Mouse (Mus musculus) Patski (cell line): ENCODE results near the gene 2700049A03Rik. TPM values are rescaled to one million over a fixed set of nuclear protein-coding genes. Genes with fewer than 3 reads are reported as not detected.
A peak's percentile ranks its signal among the peaks of the same experiment; 100 is the strongest.

Experiments used
- ATAC-seq: fragments of 100-300 bp; one replicate; pipeline ENCODE4 v1.8.0; 2021
- CTCF ChIA-PET: fragments of 350-600 bp; sonication (Branson Sonifier 250); formaldehyde crosslinking; loops from one replicate; lab custom pipeline; 2022; ENCODE audit warnings: inconsistent platforms; lab: Charles Lee
- POLR2A ChIA-PET: fragments of 350-600 bp; sonication (Branson Sonifier 250); formaldehyde crosslinking; loops from one replicate; lab custom pipeline; 2022; ENCODE audit warnings: antibody characterized with exemption, inconsistent platforms; lab: Charles Lee
- DNase-seq: peaks from one replicate; pipeline ENCODE4 v3.0.0-alpha.2; 2011; ENCODE audit warnings: low read depth, low spot score
- H3K27me3 ChIP-seq: fragments of 371-371 bp; one replicate; pipeline ENCODE4 v1.5.1; 2021
- CTCF ChIP-seq: fragments of 100-300 bp; IDR thresholded peaks from one replicate; pipeline ENCODE4 v1.5.1; 2021
- in situ Hi-C: fragments of 300-500 bp; cut with MboI; formaldehyde crosslinking; loops from 3 replicates; pipeline ENCODE4 v1.11.1; 2018; ENCODE audit warnings: low pct_unique_long_range_greater_than_20kb, mixed read lengths
- polyA plus RNA-seq: library from polyadenylated mRNA; unstranded; gene quantifications from one replicate; pipeline ENCODE4 v1.2.3, GENCODE M21; 2021

2700049A03Rik gene
- polyA plus RNA-seq, 1 experiment from 2014 or later, result 7.5 TPM

- CTCF ChIA-PET, result no interaction called here
- H3K27me3 ChIP-seq, result no peaks in the 10 kb centered on the region
- in situ Hi-C loops, result no loop called here
- POLR2A ChIA-PET, result no interaction called here
- TF ChIP-seq CTCF, result no peak
- DNase-seq (no peak), ATAC-seq (no peak)
These were observed 33.3 kb downstream of the 2700049A03Rik start for GRCm38 (mm10) chr12:71169911-71170310.

GRCm38 (mm10) chr12:71183736-71184135, 47.1 kb downstream of the 2700049A03Rik start:
- no peak for DNase-seq
- in situ Hi-C loops, result no loop called here
- H3K27me3 ChIP-seq, result no peaks in the 10 kb centered on the region
- ChIA-PET CTCF (no interaction called here), POLR2A (interaction anchor here (0.8 kb wide), 1 partner anchor 9 kb away, joined by 8 read pairs; no protein-coding TSS in a partner anchor)
- ATAC-seq, result no peak
- TF ChIP-seq CTCF, result no peak

- ChIA-PET CTCF (interaction anchor here (0.9 kb wide), 1 partner anchor 13 kb away, joined by 3 read pairs; no protein-coding TSS in a partner anchor), POLR2A (interaction anchor here (0.6 to 0.8 kb wide), 3 partner anchors 9 to 47 kb away, joined by 3 to 8 read pairs (median 5); no protein-coding TSS in a partner anchor)
- TF ChIP-seq CTCF, result no peak
- H3K27me3 ChIP-seq, result no peaks in the 10 kb centered on the region
- ATAC-seq, result no peak
- in situ Hi-C loops, result no loop called here
- DNase-seq, result no peak
These were observed 47.7 kb downstream of the 2700049A03Rik start for GRCm38 (mm10) chr12:71184396-71184795.

DNA sequence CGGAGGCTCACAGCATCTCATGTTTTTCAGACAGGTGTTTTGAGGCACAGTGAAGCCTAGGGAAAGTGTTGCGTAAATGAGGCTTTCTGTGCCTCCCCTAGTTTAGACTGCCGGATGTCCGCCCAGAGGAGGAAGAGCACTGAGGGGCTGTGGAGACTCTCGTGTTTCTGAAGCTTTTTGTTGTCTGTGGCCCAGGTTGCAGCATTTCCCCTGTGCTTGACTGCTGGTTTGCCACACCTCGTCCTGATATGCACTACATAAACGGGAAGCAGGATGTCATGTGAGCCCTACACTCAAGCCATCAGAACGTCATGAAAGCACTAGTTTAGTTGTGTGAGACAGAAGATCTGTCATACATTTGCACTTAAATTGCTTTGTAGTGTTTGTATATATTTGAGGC, 56.1 kb downstream of the 2700049A03Rik start:
- TF ChIP-seq CTCF, result no peak
- in situ Hi-C loops, result loop anchor here (5.0 kb wide), 1 partner anchor 515 kb away; no protein-coding TSS in a partner anchor
- H3K27me3 ChIP-seq, result no peaks in the 10 kb centered on the region
- ChIA-PET CTCF (no interaction called here), POLR2A (interaction anchor here (1.0 kb wide), 1 partner anchor 9 kb away, joined by 8 read pairs; no protein-coding TSS in a partner anchor)
- ATAC-seq (no peak), DNase-seq (no peak)

GRCm38 (mm10) chr12:71197671-71198070, 61.0 kb downstream of the 2700049A03Rik start:
- peak; percentile 70 for TF ChIP-seq CTCF
- no peak for ATAC-seq
- ChIA-PET CTCF (interaction anchor here (0.8 kb wide), 1 partner anchor 13 kb away, joined by 3 read pairs; no protein-coding TSS in a partner anchor), POLR2A (interaction anchor here (0.6 kb wide), 1 partner anchor 53 kb away, joined by 4 read pairs; no protein-coding TSS in a partner anchor)
- H3K27me3 ChIP-seq, result no peaks in the 10 kb centered on the region
- no peak for DNase-seq
- in situ Hi-C loops, result no loop called here

- H3K27me3 ChIP-seq, result no peaks in the 10 kb centered on the region
- ChIA-PET POLR2A (no interaction called here), CTCF (no interaction called here)
- ATAC-seq, result no peak
- no peak for DNase-seq
- in situ Hi-C loops, result no loop called here
- TF ChIP-seq CTCF, result no peak
These were observed 65.1 kb downstream of the 2700049A03Rik start for GRCm38 (mm10) chr12:71201753-71202152.

- in situ Hi-C loops, result no loop called here
- peak; percentile 45 for TF ChIP-seq CTCF
- no peak for ATAC-seq
- DNase-seq, result no peak
- POLR2A ChIA-PET, result no interaction called here
- CTCF ChIA-PET, result interaction anchor here (0.8 to 1.0 kb wide), 2 partner anchors 10 to 29 kb away, joined by 3 read pairs; no protein-coding TSS in a partner anchor
- no peaks in the 10 kb centered on the region for H3K27me3 ChIP-seq
These were observed 67.7 kb downstream of the 2700049A03Rik start for GRCm38 (mm10) chr12:71204303-71204702.

GRCm38 (mm10) chr12:71217191-71217590, 80.5 kb downstream of the 2700049A03Rik start:
- ATAC-seq (no peak), DNase-seq (no peak)
- H3K27me3 ChIP-seq, result no peaks in the 10 kb centered on the region
- no peak for TF ChIP-seq CTCF
- ChIA-PET POLR2A (no interaction called here), CTCF (no interaction called here)
- in situ Hi-C loops, result no loop called here

- POLR2A ChIA-PET, result interaction anchor here (1.9 kb wide), 1 partner anchor 16 kb away, joined by 4 read pairs; no protein-coding TSS in a partner anchor
- CTCF ChIA-PET, result interaction anchor here (1.6 kb wide), 1 partner anchor 18 kb away, joined by 3 read pairs; no protein-coding TSS in a partner anchor
- no peak for DNase-seq
- no peaks in the 10 kb centered on the region for H3K27me3 ChIP-seq
- in situ Hi-C loops, result no loop called here
- ATAC-seq, result peak; percentile 47
- no peak for TF ChIP-seq CTCF
These were observed 81.3 kb downstream of the 2700049A03Rik start for GRCm38 (mm10) chr12:71217866-71218522.

DNA sequence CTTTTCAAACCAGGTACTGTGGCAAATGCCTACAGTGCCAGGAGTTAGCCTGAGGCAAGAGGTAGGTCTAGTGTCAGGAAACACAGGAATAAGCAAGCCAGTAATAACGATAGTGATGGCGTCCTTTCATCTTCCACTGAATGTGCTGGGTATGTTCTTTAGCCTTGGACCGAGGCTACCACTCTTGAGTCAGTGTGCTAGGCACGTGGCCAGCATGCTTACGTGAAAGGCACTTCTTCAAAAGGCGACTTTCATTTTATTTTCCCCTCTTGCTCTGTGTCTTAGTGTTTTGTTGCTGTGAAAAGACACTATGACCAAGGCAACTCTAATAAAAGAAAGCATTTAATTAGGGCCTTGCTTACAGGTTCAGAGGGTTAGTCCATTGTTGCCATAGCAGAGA, 86.1 kb downstream of the 2700049A03Rik start:
- ATAC-seq, result no peak
- no peak for TF ChIP-seq CTCF
- in situ Hi-C loops, result no loop called here
- DNase-seq, result no peak
- POLR2A ChIA-PET, result no interaction called here
- CTCF ChIA-PET, result no interaction called here
- no peaks in the 10 kb centered on the region for H3K27me3 ChIP-seq

- in situ Hi-C loops, result no loop called here
- DNase-seq, result no peak
- no peak for ATAC-seq
- ChIA-PET POLR2A (no interaction called here), CTCF (no interaction called here)
- no peaks in the 10 kb centered on the region for H3K27me3 ChIP-seq
- no peak for TF ChIP-seq CTCF
These were observed 91.1 kb downstream of the 2700049A03Rik start for GRCm38 (mm10) chr12:71227769-71228168.
